Comparison of ENCODE assay signal across 10 mouse cellular contexts in genomic region chr8:75215046-75215445, GRCm38 (mm10). TPM values are rescaled to one million over a fixed set of nuclear protein-coding genes. Genes with fewer than 3 reads are reported as not detected.
DNase-seq lines count a peak whose midpoint lies in the region; ATAC-seq lines count a peak whose summit lies in the region.
"Had no signal": no experiment of that assay in that cellular context is flagged by ENCODE, and none has a peak within 500 bp of the region (broad histone marks: within the 10 kb centered on the region; RNA-seq: fewer than 3 reads in every experiment).

No protein-coding gene starts in this region.

- no peaks in the 10 kb centered on the region for H3K36me3 ChIP-seq in heart, embryonic 11.5 days (ENCODE audit: control insufficient read depth, insufficient read depth, low read length)

- no peaks in the 10 kb centered on the region for H3K9me3 ChIP-seq in heart, embryonic 11.5 days (replicated peaks; ENCODE audit: control insufficient read depth, low read length)

- peaks cover 7% of the 10 kb centered on the region for H3K4me1 ChIP-seq in heart, embryonic 11.5 days (ENCODE audit: control insufficient read depth, insufficient read depth, low read length)

- no peak overlapping the region for H3K4me2 ChIP-seq in heart, embryonic 11.5 days
- H3K4me2 ChIP-seq: liver, embryonic 11.5 days had no signal

- peak; percentile 42 to 51 for DNase-seq in heart, adult 18-20 months
- peak; percentile 27 for DNase-seq in lung, postnatal 10 days
- DNase-seq in lung, postnatal 14 days = no peak
- peak; percentile 38 for DNase-seq in cerebellum, adult 8-10 months
- peak; percentile 69 for DNase-seq in layer of hippocampus, adult 9-11 months
- no peak for DNase-seq in thymus, postnatal 10 days (ENCODE audit: low spot score in 2 of 2)
- DNase-seq in lung, postnatal 25 days (ENCODE audit: low spot score) = no peak

- H3K27ac ChIP-seq in heart, embryonic 11.5 days (ENCODE audit: low read depth, low read length) = no peak overlapping the region

- ATAC-seq in heart, embryonic 11.5 days (replicated peaks; ENCODE audit: insufficient number of reproducible peaks, low FRiP score, low TSS enrichment) = no peak

- no peak overlapping the region for H3K9ac ChIP-seq in heart, embryonic 11.5 days (ENCODE audit: low read depth, low read length)

- no peak overlapping the region for H3K4me3 ChIP-seq in heart, embryonic 11.5 days (ENCODE audit: low read depth, low read length)

- 50% methylated on average over 1 of the region's 1 CpGs for WGBS in heart, embryonic 11.5 days (ENCODE audit: insufficient replicate concordance)

- peaks cover 62% of the 10 kb centered on the region for H3K27me3 ChIP-seq in heart, embryonic 11.5 days (ENCODE audit: control insufficient read depth, insufficient read depth, low read length)

RNA-seq across cellular contexts. Expression of gene Rasd2, which starts 1.3 kb away (rescaled TPM):
- total RNA-seq in heart, adult 18-20 months (2021) = 1 to 10 TPM; 5.4 to 6.1 TPM
- polyA plus RNA-seq in heart, embryonic 11.5 days (2014; fragmentation: Nextera tagmentation; extraction: Ambion mirVana) = 0.10 and 0.16 TPM in 2 replicates
- total RNA-seq: CH12.LX had no signal

Comparison
In these comparisons a context has a peak if more than half of its experiments do, and no peak if none do; other contexts are left out.
1. DNase-seq: peak in heart, adult 18-20 months (2 of 2), lung, postnatal 10 days (single experiment), cerebellum, adult 8-10 months (single experiment) and layer of hippocampus, adult 9-11 months (single experiment); none in lung, postnatal 14 days (single experiment), thymus, postnatal 10 days (0 of 2) and lung, postnatal 25 days (single experiment).